Mouse (Mus musculus) forebrain, embryonic 12.5 days (tissue): ENCODE results near the gene Stab2. TPM values are rescaled to one million over a fixed set of nuclear protein-coding genes. Genes with fewer than 3 reads are reported as not detected.

Experiments
- ATAC-seq: fragments of 200-750 bp; cut with Nextera tagmentation; 2 replicates; pipeline ENCODE4 v1.8.0; 2017; ENCODE audit warnings: moderate TSS enrichment; ENCODE audit not compliant: low FRiP score
- H3K27ac ChIP-seq: fragments of 300-500 bp; sonication (generic); 2 replicates; pipeline ENCODE4 v1.5.1; 2016; ENCODE audit warnings: mild to moderate bottlenecking
- H3K27me3 ChIP-seq: fragments of 300-500 bp; sonication (generic); 2 replicates; pipeline ENCODE4 v1.6.1; 2016; ENCODE audit warnings: mild to moderate bottlenecking
- H3K36me3 ChIP-seq: fragments of 300-500 bp; sonication (generic); replicated peaks from 2 replicates; pipeline ENCODE4 v1.6.1; 2016; ENCODE audit warnings: mild to moderate bottlenecking
- H3K4me1 ChIP-seq: fragments of 300-500 bp; sonication (generic); 2 replicates; pipeline ENCODE4 v1.6.1; 2016
- H3K4me2 ChIP-seq: fragments of 300-500 bp; sonication (generic); 2 replicates; pipeline ENCODE4 v1.6.1; 2016; ENCODE audit warnings: mild to moderate bottlenecking, moderate library complexity
- H3K4me3 ChIP-seq: fragments of 300-500 bp; sonication (generic); replicated peaks from 2 replicates; pipeline ENCODE4 v1.5.1; 2016; ENCODE audit warnings: mild to moderate bottlenecking
- H3K9ac ChIP-seq: fragments of 300-500 bp; sonication (generic); 2 replicates; pipeline ENCODE4 v1.6.1; 2016; ENCODE audit warnings: mild to moderate bottlenecking
- H3K9me3 ChIP-seq: fragments of 300-500 bp; sonication (generic); 2 replicates; pipeline ENCODE4 v1.6.1; 2016
- WGBS: fragments of 180-500 bp; shearing (Covaris S2); methylation state at CpG from one replicate; pipeline ENCODE4 v1.1.7; 2016; 5-methylcytosine and 5-hydroxymethylcytosine counted together
- polyA plus RNA-seq: library from polyadenylated mRNA; unstranded; fragments of >200 nt; fragmentation: Nextera tagmentation; extraction: Ambion mirVana; gene quantifications from 2 replicates; pipeline ENCODE4 v1.2.1, GENCODE M21; 2016

Stab2 gene
- 0.10 TPM in 1 of 2 replicates, not detected in the other for polyA plus RNA-seq

DNA sequence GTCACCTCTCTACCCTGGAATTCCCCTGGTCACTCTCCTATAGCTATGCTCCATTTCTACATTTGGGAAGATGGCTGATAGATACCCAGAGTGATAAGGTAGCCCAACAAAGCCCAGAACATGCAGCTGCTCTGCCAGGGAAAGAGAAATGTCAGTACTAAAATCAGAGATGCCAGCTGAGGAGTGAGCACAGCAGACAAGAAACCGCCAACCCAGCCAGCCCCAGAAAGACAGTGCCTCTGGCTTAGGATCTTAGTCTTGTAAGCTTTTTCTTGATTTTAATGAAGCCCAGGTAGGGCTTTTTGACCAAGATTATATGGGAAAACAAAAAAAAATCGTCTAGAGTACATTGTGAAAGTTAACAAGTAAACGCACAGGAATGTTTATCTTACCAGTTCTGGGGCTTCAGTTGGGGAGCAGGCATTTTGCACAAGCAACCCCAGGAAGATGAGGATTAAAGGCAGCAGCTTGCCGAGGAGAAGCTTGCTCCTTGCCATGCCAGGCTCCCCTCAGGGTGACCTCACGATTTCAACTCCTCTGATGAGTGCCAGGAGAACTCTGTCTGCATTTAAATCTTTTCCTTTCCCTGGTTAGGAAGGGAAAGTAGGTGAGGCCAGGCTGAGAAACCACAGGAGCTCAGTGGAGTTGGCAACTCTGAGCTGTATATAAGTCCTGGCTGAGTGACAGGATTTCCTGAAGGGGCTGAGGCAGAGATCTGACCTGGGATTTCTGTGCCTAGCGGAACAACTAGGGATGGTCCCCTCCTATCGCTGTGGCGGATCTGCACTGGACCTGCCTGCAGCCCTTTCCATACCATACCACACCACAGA lies at the start of gene Stab2:
TSS of gene Stab2 (minus strand) at position 641 of the 830 bp plus-strand sequence.
- no peak for ATAC-seq
- WGBS = 69% methylated on average over 8 of the region's 8 CpGs
- H3K4me2 ChIP-seq = no peak within 1 kb of the TSS
- no peaks in the 10 kb centered on the region for H3K27me3 ChIP-seq
- H3K9me3 ChIP-seq = no peaks in the 10 kb centered on the region
- H3K36me3 ChIP-seq = no peaks in the 10 kb centered on the region
- no peaks in the 10 kb centered on the region for H3K4me1 ChIP-seq
- no peak within 1 kb of the TSS for H3K27ac ChIP-seq
- H3K4me3 ChIP-seq = no peak within 1 kb of the TSS
- no peak within 1 kb of the TSS for H3K9ac ChIP-seq

DNA sequence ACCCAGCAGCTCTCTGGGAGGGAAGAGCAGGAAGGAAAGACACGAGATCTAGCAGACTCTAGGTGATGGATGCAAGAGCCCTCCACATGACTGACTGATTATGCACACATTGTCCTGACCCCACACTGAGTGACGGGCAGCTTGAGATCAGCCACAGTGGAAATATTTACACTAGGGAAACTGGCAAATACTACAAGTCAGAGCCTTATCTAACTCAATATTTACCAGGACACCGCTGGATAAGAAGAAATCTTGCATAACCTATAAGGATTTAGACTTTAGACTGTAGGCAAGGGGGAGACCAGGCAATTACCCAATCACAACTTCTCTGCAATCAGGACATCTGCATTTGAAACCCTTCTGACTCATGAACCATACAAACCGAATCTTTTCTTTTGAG lies 43.9 kb upstream of the Stab2 start:
- no peak for ATAC-seq

DNA sequence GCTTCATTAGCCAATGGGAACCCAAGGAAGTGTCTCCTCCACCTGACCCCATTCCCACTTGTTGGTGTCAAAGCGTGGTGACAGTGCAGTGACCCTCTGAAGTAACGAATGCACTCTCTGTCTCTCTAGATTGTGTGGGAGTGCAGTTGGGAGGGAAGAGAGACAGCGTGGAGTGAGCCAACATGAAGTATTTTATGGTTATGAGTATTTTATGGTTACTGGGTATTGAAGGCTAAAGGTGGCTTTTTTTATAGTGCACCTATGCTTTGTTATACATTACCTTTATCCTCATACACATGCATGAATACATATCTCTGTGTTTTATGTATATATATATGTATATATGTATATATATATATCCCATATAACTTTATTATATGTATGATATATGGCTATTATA lies 41.4 kb upstream of the Stab2 start:
- Histone ChIP-seq H3K36me3 (no peaks in the 10 kb centered on the region), H3K9me3 (no peaks in the 10 kb centered on the region), H3K9ac (no peak overlapping the region), H3K4me1 (peaks cover 24% of the 10 kb centered on the region), H3K4me3 (no peak overlapping the region), H3K27me3 (0 out of 2 replicates have a peak, but pooled peaks cover 6% of the 10 kb centered on the region), H3K4me2 (no peak overlapping the region), H3K27ac (no peak overlapping the region)
- ATAC-seq = no peak
- WGBS = 80% methylated on average over 3 of the region's 3 CpGs

More for the DNA sequence above, 43.9 kb upstream of the Stab2 start:
- Histone ChIP-seq H3K4me2 (no peak overlapping the region), H3K27ac (no peak overlapping the region), H3K9me3 (no peaks in the 10 kb centered on the region), H3K4me1 (peaks cover 6% of the 10 kb centered on the region; the same call in 1 of the 2 replicates), H3K4me3 (no peak overlapping the region), H3K36me3 (no peaks in the 10 kb centered on the region), H3K27me3 (0 out of 2 replicates have a peak, but pooled peaks cover 7% of the 10 kb centered on the region), H3K9ac (no peak overlapping the region)
- 74% methylated on average over 4 of the region's 4 CpGs for WGBS

DNA sequence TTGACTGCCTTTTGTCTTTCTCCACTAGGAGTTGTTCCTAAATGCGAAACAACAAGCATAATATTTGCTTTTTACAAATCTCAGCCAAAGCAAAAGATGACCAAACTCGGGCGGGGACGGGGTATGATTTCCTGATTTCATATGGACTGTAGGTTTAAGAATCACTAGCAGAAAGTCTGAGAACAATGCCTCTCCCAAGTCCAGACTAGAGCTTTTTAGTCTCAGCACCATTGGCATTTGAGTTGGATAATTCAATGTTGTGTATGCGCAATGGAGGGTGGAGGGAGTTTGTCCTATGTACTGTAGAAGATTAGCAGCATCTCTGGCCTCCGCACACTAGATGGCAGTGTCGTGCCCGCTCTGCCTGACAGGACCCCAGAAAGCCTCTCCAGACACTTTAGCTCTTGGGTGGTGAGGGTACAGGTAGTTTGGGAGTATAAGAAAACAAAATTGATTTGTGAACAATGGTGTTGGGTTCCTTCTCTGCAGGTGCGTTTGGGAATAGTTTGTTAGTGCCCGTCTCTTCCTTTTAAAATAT lies 39.2 kb upstream of the Stab2 start:
- H3K4me3 ChIP-seq = no peak overlapping the region
- no peaks in the 10 kb centered on the region for H3K36me3 ChIP-seq
- peak overlapping the region; percentile 57 for H3K27ac ChIP-seq
- 0 out of 2 replicates have a peak, but pooled peaks cover 6% of the 10 kb centered on the region for H3K27me3 ChIP-seq
- 75% methylated on average over 10 of the region's 10 CpGs for WGBS
- ATAC-seq = no peak; the same call in 1 of the 2 replicates
- no peak overlapping the region for H3K4me2 ChIP-seq
- H3K9ac ChIP-seq = no peak overlapping the region
- H3K9me3 ChIP-seq = no peaks in the 10 kb centered on the region
- H3K4me1 ChIP-seq = peaks cover 24% of the 10 kb centered on the region

DNA sequence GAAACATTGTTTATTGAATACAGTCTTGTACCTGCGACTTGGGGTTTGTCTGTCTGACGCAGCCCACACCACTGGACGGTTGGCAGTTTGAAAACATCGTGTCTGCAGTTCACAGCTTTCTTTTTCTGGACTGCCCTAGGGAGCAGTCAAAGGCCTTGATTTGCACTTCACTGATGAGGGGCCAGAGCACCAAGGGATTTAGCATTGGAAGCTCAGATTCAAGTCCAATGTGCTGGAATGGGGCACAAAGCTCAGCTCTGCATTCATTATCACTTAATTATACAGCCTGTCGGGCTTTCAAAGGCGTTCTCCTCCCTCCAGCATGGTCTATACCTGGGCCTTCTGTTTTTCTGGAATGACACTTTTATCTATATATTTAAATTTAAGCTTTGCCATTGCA lies 38.6 kb upstream of the Stab2 start:
- peak; percentile 80 for ATAC-seq
- H3K27ac ChIP-seq = peak overlapping the region; percentile 61
- H3K27me3 ChIP-seq = 0 out of 2 replicates have a peak, but pooled peaks cover 3% of the 10 kb centered on the region
- H3K4me2 ChIP-seq = 0 out of 2 replicates have a peak overlapping the region, but pooled peaks have one; percentile 10
- no peaks in the 10 kb centered on the region for H3K9me3 ChIP-seq
- no peaks in the 10 kb centered on the region for H3K36me3 ChIP-seq
- H3K4me1 ChIP-seq = peaks cover 24% of the 10 kb centered on the region
- no peak overlapping the region for H3K9ac ChIP-seq
- 9% methylated on average over 6 of the region's 6 CpGs for WGBS
- no peak overlapping the region for H3K4me3 ChIP-seq

DNA sequence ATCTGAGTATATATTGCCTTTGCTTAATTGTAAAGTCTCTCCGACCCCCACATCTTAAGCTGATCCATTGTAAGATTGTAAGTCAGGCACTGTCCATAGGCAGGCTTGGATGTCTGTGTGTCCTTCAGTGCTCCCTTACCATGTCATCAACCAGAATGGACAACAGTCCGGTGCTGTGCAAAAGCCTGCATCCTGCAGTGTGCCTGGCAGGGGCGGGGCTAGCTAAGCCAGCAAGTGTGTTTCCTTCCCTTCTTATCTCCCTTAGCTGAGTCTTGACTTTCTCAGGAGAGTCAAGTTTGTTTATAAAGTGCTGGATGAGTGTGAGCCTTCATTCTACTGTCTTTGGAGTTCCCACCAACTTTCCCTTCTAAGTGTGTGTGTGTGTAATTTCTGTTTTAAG lies 37.4 kb upstream of the Stab2 start:
- H3K27me3 ChIP-seq = 0 out of 2 replicates have a peak, but pooled peaks cover 3% of the 10 kb centered on the region
- H3K9ac ChIP-seq = no peak overlapping the region
- no peak for ATAC-seq
- 76% methylated on average over 3 of the region's 3 CpGs for WGBS
- no peaks in the 10 kb centered on the region for H3K36me3 ChIP-seq
- no peaks in the 10 kb centered on the region for H3K9me3 ChIP-seq
- no peak overlapping the region for H3K27ac ChIP-seq
- no peak overlapping the region for H3K4me2 ChIP-seq
- no peak overlapping the region for H3K4me3 ChIP-seq
- H3K4me1 ChIP-seq = peaks cover 24% of the 10 kb centered on the region

DNA sequence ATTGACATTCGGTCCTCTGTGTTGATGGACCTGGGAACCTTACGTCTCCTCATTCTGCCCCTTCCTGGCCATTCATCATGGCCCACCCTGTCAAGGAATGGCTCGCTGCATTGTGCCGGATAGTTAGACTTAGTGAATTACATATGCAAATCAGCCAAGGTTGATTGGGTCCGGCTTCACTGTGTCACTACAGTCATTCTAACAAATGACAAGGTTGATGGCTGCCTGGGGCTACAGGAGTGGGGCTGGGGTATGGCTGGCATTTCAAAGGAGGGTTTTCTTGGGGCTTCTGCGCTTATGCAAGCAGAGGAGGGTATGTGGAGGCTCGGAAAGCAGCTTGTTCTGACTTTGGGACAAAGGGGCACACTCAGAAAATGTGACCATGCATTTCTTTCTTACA lies 33.4 kb upstream of the Stab2 start:
- H3K36me3 ChIP-seq = no peaks in the 10 kb centered on the region

DNA sequence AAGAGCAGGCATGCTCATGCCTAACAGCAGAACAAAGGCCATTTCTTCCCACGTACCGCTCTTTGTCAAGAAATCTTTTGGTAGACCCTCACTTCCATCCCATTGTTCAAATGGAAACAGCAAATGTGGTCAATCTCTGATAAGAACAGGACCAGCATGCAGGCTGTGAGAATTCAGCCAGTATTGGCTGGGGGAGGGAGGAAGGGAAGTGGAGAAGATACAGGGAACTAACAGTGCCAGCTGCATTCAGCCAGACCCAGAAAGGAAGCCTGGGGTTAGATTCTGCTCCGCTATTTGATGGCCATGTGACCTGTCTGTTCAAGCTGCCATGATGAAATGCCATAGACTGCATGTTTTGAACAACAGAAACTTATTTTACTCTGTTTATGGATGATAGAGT lies 32.0 kb upstream of the Stab2 start:
- 79% methylated on average over 3 of the region's 3 CpGs for WGBS
- Histone ChIP-seq H3K36me3 (no peaks in the 10 kb centered on the region), H3K4me1 (peaks cover 29% of the 10 kb centered on the region), H3K9ac (no peak overlapping the region), H3K4me2 (no peak overlapping the region), H3K27me3 (0 out of 2 replicates have a peak, but pooled peaks cover 1% of the 10 kb centered on the region), H3K9me3 (no peaks in the 10 kb centered on the region), H3K4me3 (no peak overlapping the region), H3K27ac (no peak overlapping the region)
- ATAC-seq = no peak

More for the DNA sequence above, 33.4 kb upstream of the Stab2 start:
- H3K9ac ChIP-seq = no peak overlapping the region
- no peak overlapping the region for H3K4me2 ChIP-seq
- 0 out of 2 replicates have a peak, but pooled peaks cover 3% of the 10 kb centered on the region for H3K27me3 ChIP-seq
- H3K9me3 ChIP-seq = no peaks in the 10 kb centered on the region
- ATAC-seq = peak; percentile 48; the same call in 1 of the 2 replicates
- WGBS = 62% methylated on average over 7 of the region's 7 CpGs
- H3K4me1 ChIP-seq = peaks cover 30% of the 10 kb centered on the region
- H3K27ac ChIP-seq = no peak overlapping the region
- no peak overlapping the region for H3K4me3 ChIP-seq

DNA sequence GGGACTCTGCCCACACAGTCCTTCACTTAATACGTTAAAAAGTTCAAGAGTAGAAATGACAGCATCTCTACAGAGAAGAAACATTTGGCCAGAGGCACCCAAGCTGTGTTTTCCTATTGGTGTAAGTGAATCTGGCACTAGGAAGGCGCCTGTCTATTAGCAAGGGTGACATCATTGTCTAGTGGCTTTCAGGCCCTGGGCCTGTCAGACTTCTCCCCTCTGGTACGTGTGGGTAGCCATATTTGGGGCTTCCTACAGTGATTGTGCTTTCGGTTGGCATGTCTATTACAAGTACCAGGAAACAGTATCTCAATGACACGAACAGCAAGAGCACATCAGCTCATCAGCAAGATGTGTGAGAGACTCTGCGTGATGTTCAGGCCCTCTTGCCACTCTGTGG lies 31.5 kb upstream of the Stab2 start:
- no peak overlapping the region for H3K4me3 ChIP-seq
- 84% methylated on average over 6 of the region's 6 CpGs for WGBS
- H3K9me3 ChIP-seq = no peaks in the 10 kb centered on the region
- H3K4me2 ChIP-seq = no peak overlapping the region
- H3K9ac ChIP-seq = no peak overlapping the region
- H3K36me3 ChIP-seq = no peaks in the 10 kb centered on the region
- no peaks in the 10 kb centered on the region for H3K27me3 ChIP-seq
- H3K27ac ChIP-seq = no peak overlapping the region
- ATAC-seq = no peak
- H3K4me1 ChIP-seq = peaks cover 27% of the 10 kb centered on the region

DNA sequence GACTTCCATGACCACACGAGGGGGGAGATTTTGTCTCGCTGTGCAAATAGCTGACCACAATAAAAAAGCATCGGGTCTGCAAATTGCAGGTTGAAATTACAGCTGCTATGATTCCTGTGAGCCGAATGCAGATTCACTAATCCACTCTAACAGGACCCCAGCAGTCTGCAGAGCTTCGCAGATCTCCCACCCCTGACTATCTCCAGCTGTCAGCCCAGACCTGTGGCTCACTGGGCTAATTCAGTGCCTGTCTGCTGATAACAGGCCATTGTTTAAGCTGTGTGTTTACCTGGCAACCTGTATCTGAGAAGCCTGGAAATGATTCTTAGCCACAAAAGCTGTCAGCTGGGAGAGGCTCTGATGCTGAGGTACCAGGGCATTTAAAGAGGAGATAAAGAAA lies 29.2 kb upstream of the Stab2 start:
- H3K9me3 ChIP-seq = no peaks in the 10 kb centered on the region
- no peak overlapping the region for H3K4me3 ChIP-seq
- H3K9ac ChIP-seq = no peak overlapping the region
- peaks cover 27% of the 10 kb centered on the region for H3K4me1 ChIP-seq
- no peak for ATAC-seq
- peak overlapping the region; percentile 3; the same call in 1 of the 2 replicates for H3K4me2 ChIP-seq
- no peaks in the 10 kb centered on the region for H3K36me3 ChIP-seq
- H3K27me3 ChIP-seq = peaks cover 5% of the 10 kb centered on the region; the same call in 1 of the 2 replicates
- 28% methylated on average over 5 of the region's 5 CpGs for WGBS
- no peak overlapping the region for H3K27ac ChIP-seq

DNA sequence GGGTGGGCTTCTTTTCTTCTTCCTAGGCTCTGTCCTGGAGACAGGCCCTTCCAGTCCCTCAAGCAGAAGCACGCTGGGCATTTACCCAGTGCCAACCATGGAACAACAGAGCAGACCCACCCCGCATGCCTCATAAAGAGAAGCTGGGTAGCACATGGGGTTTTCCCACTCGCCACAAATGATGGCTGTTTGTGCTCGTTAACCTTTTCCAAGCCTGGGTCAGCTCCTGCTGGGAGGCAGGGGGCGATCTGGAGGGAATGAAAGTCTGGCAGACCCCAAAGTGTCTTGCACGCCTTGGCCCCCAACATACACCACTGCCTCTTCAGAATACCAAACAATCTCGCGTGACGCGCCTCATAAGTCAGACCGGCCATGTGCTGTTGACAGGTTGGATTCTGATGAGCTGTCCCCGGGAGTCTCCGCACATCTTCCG lies 28.5 kb upstream of the Stab2 start:
- Histone ChIP-seq H3K4me1 (peaks cover 27% of the 10 kb centered on the region), H3K36me3 (no peaks in the 10 kb centered on the region), H3K9me3 (no peaks in the 10 kb centered on the region), H3K4me3 (no peak overlapping the region), H3K9ac (no peak overlapping the region), H3K4me2 (peak overlapping the region; percentile 3; the same call in 1 of the 2 replicates), H3K27me3 (peaks cover 5% of the 10 kb centered on the region; the same call in 1 of the 2 replicates), H3K27ac (0 out of 2 replicates have a peak overlapping the region, but pooled peaks have one; percentile 1)
- WGBS = 37% methylated on average over 14 of the region's 14 CpGs
- ATAC-seq = peak; percentile 39; the same call in 1 of the 2 replicates

DNA sequence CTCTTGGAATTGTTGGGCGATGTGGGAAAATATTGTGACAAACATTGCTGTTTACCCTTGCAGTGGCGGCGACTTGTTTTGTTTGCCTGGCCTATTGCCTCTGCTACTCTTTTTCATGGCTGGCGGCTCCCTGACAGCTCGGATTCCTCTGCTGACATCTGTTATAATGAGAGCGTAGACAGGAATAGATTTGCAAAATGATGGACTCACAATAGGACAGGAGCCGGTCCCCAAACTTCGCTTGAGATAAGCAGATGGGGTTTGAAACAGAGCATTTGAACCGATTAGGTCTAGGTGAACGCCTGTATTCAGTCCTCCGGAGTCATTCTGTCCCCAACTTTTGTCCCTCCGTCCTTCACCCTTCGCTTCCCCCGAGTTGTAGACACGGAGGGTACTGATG lies 28.0 kb upstream of the Stab2 start:
- Histone ChIP-seq H3K9ac (no peak overlapping the region), H3K27ac (0 out of 2 replicates have a peak overlapping the region, but pooled peaks have one; percentile 1), H3K4me1 (peaks cover 27% of the 10 kb centered on the region), H3K36me3 (no peaks in the 10 kb centered on the region), H3K9me3 (no peaks in the 10 kb centered on the region), H3K27me3 (peaks cover 5% of the 10 kb centered on the region; the same call in 1 of the 2 replicates), H3K4me3 (no peak overlapping the region), H3K4me2 (peak overlapping the region; percentile 3; the same call in 1 of the 2 replicates)
- WGBS = 34% methylated on average over 15 of the region's 15 CpGs
- peak; percentile 53 for ATAC-seq
